Mouse (Mus musculus) olfactory bulb, adult 2 months (tissue): ENCODE measurements at regions not wholly inside any gene's neighbourhood (a gene's known extent, or its start where the extent isn't known, plus 50 kb on each side); places are given as distances from the start of the nearest gene placed in this dataset.
"Not testable (repeated sequence)": the region's sequence is repeated elsewhere in the genome, so short reads cannot be mapped to it uniquely, and the experiment has no call there.

Source experiments
- H3K27ac ChIP-seq: fragments of 200-500 bp; 2 replicates; pipeline ENCODE4 v1.5.1; 2012; ENCODE audit warnings: low read depth, low read length; ENCODE audit not compliant: insufficient read depth
- H3K4me1 ChIP-seq: fragments of 200-500 bp; 2 replicates; pipeline ENCODE4 v1.6.1; 2012; ENCODE audit warnings: low read length; ENCODE audit not compliant: control insufficient read depth, insufficient read depth
- H3K4me3 ChIP-seq: fragments of 200-500 bp; 2 replicates; pipeline ENCODE4 v1.5.1; 2012; ENCODE audit warnings: mild to moderate bottlenecking, low read depth, low read length, moderate library complexity; ENCODE audit not compliant: insufficient read depth
- CTCF ChIP-seq: fragments of 200-500 bp; IDR thresholded peaks from 2 replicates; pipeline ENCODE4 v1.5.1; 2012; ENCODE audit warnings: low read depth, mild to moderate bottlenecking, low read length, moderate library complexity; ENCODE audit not compliant: insufficient read depth
- POLR2A ChIP-seq: fragments of 200-500 bp; IDR thresholded peaks from 2 replicates; pipeline ENCODE4 v1.6.1; 2012; ENCODE audit warnings: mild to moderate bottlenecking, low read depth, low read length, moderate library complexity; ENCODE audit not compliant: insufficient read depth
- WGBS: fragments of 180-500 bp; shearing (Covaris S2); methylation state at CpG from one replicate; pipeline ENCODE4 v1.1.7; 2018; 5-methylcytosine and 5-hydroxymethylcytosine counted together

GRCm38 (mm10) chr5:148750002-148750734 is 179.0 kb downstream of the Katnal1 start:
- Histone ChIP-seq H3K4me3 (no peak overlapping the region), H3K27ac (peak overlapping the region; percentile 24; the same call in 1 of the 2 replicates), H3K4me1 (peaks cover 7% of the 10 kb centered on the region)
- TF ChIP-seq CTCF: no peak
- no peak for TF ChIP-seq POLR2A
- WGBS: 64% methylated on average over 16 of the region's 16 CpGs

DNA sequence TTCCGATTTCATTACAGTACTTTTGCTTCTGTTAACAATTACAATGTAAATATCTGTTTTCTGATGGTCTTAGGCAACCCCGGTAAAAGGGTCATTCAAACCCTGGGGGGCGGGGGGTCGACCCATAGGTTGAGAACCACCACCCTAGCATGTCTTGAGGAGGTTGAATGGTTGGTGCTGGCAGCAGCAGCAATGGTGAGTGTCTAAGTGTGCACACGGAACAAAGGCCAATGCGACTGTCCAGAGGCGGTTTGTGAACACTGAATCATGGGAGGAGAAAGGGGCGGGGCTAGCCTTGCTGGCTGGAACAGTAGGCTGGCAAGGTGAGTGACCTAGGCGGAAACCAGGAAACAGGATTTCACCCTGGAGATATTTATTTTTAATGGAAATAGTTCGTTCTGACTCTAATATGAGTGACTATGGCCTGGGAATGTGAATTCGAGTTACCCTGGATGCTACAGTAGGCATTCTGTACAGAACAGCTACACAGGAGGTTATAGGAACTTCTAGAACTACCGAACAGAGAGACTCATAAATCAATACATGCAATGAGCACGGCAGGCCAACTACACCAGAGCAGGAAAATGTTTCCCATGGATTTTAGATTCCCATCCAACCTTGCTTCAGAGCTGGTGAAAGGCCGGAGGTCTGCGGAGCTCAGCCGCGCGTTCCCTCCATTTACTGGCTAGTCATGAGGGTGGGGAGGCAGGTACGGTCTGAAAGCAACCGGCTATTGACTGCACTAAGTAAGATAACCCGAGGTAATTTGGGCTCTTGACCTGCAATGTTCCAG is 181.0 kb downstream of the Katnal1 start:
- H3K4me1 ChIP-seq: peaks cover 2% of the 10 kb centered on the region
- TF ChIP-seq CTCF: no peak
- TF ChIP-seq POLR2A: no peak
- no peak overlapping the region for H3K27ac ChIP-seq
- 93% methylated on average over 21 of the region's 21 CpGs for WGBS
- H3K4me3 ChIP-seq: no peak overlapping the region

DNA sequence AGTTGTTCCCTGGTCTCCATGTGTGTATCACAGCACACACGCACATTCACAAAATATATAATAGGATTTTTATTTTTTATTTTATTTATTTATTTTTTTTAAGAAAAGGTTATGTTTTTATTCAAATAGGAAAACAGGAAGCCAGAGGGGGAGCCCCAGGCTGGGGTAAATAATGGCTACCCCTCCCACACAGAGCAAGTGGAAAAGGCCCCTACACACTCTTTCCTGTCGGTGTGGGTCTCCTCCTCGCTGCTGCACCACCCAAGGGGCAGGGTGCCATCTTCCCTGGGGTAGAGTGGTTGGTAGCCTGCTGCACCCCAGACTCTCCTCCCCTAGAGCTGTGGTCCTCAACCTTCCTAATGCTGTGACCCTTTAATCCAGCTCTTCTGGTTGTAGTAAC is 181.6 kb downstream of the Katnal1 start:
- Histone ChIP-seq H3K27ac (no peak overlapping the region), H3K4me3 (no peak overlapping the region), H3K4me1 (peaks cover 2% of the 10 kb centered on the region)
- TF ChIP-seq CTCF (no peak), POLR2A (no peak)
- 89% methylated on average over 3 of the region's 3 CpGs for WGBS

GRCm38 (mm10) chr5:148746726-148747125 is 182.4 kb downstream of the Katnal1 start:
- not testable (repeated sequence) for H3K4me1 ChIP-seq, H3K4me3 ChIP-seq, H3K27ac ChIP-seq
- WGBS: 67% methylated on average over 6 of the region's 6 CpGs

- TF ChIP-seq POLR2A (no peak), CTCF (no peak)
- Histone ChIP-seq H3K27ac (no peak overlapping the region), H3K4me1 (peaks cover 10% of the 10 kb centered on the region), H3K4me3 (no peak overlapping the region)
- WGBS: 80% methylated on average over 7 of the region's 7 CpGs
Measured at GRCm38 (mm10) chr5:148744676-148745391, 184.3 kb downstream of the Katnal1 start.

- Histone ChIP-seq H3K4me3 (no peak overlapping the region), H3K27ac (no peak overlapping the region), H3K4me1 (peaks cover 13% of the 10 kb centered on the region)
- 66% methylated on average over 8 of the region's 8 CpGs for WGBS
- TF ChIP-seq CTCF: 0 out of 2 replicates have a peak, but pooled peaks have one; percentile 15
- no peak for TF ChIP-seq POLR2A
Measured at GRCm38 (mm10) chr5:148742158-148742835, 186.8 kb downstream of the Katnal1 start.

- H3K27ac ChIP-seq: no peak overlapping the region
Measured at GRCm38 (mm10) chr5:148741267-148742004, 187.7 kb downstream of the Katnal1 start.

GRCm38 (mm10) chr5:148740366-148741266 is 188.0 kb upstream of the Ubl3 start:
- TF ChIP-seq POLR2A (no peak), CTCF (no peak)
- WGBS: 57% methylated on average over 15 of the region's 15 CpGs
- no peak overlapping the region for H3K27ac ChIP-seq

More at GRCm38 (mm10) chr5:148741267-148742004, 187.7 kb downstream of the Katnal1 start:
- 83% methylated on average over 19 of the region's 19 CpGs for WGBS
- H3K4me1 ChIP-seq: peaks cover 13% of the 10 kb centered on the region
- H3K4me3 ChIP-seq: no peak overlapping the region
- no peak for TF ChIP-seq POLR2A
- no peak for TF ChIP-seq CTCF

More at GRCm38 (mm10) chr5:148740366-148741266, 188.0 kb upstream of the Ubl3 start:
- no peak overlapping the region for H3K4me3 ChIP-seq
- H3K4me1 ChIP-seq: peaks cover 13% of the 10 kb centered on the region
